Mouse (Mus musculus): ENCODE results near the gene Gabrb2. TPM values are rescaled to one million over a fixed set of nuclear protein-coding genes. Genes with fewer than 3 reads are reported as not detected.

The Gabrb2 gene
- polyA plus RNA-seq, 1 experiment: 39.5 TPM

Other genes starting within 250 kb of the Gabrb2 start
- 113 and 124 TPM in 2 replicates for gene Gabra1, start 236.8 kb upstream of the Gabrb2 start, polyA plus RNA-seq (2012; rRNA removed)
- 0.08 TPM in 1 of 2 replicates, not detected in the other for gene Gabra6, start 98.7 kb upstream of the Gabrb2 start, polyA plus RNA-seq (2012; rRNA removed)

Data from frontal cortex, adult 2 months (tissue).